Mouse (Mus musculus) testis, adult 2 months (tissue): ENCODE data around the gene Gmnc. TPM values are rescaled to one million over a fixed set of nuclear protein-coding genes. Genes with fewer than 3 reads are reported as not detected.
A peak's percentile ranks its signal among the peaks of the same experiment; 100 is the strongest.

ENCODE experiments used
- H3K27ac ChIP-seq: fragments of 200-500 bp; 2 replicates; pipeline ENCODE4 v1.5.1; 2012; ENCODE audit warnings: low read depth, low read length; ENCODE audit not compliant: control insufficient read depth, insufficient read depth
- H3K27me3 ChIP-seq: fragments of 200-500 bp; 2 replicates; pipeline ENCODE4 v1.6.1; 2012; ENCODE audit warnings: mild to moderate bottlenecking, low read length, moderate library complexity; ENCODE audit not compliant: control insufficient read depth, insufficient read depth
- H3K36me3 ChIP-seq: fragments of 200-500 bp; 2 replicates; pipeline ENCODE4 v1.6.1; 2012; ENCODE audit warnings: mild to moderate bottlenecking, low read length; ENCODE audit not compliant: control insufficient read depth, insufficient read depth
- H3K4me1 ChIP-seq: fragments of 200-500 bp; 2 replicates; pipeline ENCODE4 v1.6.1; 2012; ENCODE audit warnings: low read length; ENCODE audit not compliant: control insufficient read depth, insufficient read depth
- H3K4me3 ChIP-seq: fragments of 200-500 bp; 2 replicates; pipeline ENCODE4 v1.5.1; 2012; ENCODE audit warnings: low read depth, mild to moderate bottlenecking, low read length, moderate library complexity, mixed read lengths; ENCODE audit not compliant: control insufficient read depth
- CTCF ChIP-seq: fragments of 200-500 bp; IDR thresholded peaks from 2 replicates; pipeline ENCODE4 v1.5.1; 2012; ENCODE audit warnings: low read depth, mild to moderate bottlenecking, inconsistent platforms, low read length, moderate library complexity; ENCODE audit not compliant: control insufficient read depth, insufficient read depth, insufficient replicate concordance
- POLR2A ChIP-seq: fragments of 200-500 bp; IDR thresholded peaks from 2 replicates; pipeline ENCODE4 v1.6.1; 2012; ENCODE audit warnings: low read depth, mild to moderate bottlenecking, inconsistent platforms, low read length, moderate library complexity; ENCODE audit not compliant: control insufficient read depth
- polyA plus RNA-seq: library from polyadenylated mRNA; depleted of rRNA; stranded (reverse); fragments of >200 nt; gene quantifications from 2 replicates; pipeline ENCODE4 v1.2.3, GENCODE M21; 2012

Gmnc gene
- polyA plus RNA-seq, 1 experiment, result 0.30 TPM

DNA sequence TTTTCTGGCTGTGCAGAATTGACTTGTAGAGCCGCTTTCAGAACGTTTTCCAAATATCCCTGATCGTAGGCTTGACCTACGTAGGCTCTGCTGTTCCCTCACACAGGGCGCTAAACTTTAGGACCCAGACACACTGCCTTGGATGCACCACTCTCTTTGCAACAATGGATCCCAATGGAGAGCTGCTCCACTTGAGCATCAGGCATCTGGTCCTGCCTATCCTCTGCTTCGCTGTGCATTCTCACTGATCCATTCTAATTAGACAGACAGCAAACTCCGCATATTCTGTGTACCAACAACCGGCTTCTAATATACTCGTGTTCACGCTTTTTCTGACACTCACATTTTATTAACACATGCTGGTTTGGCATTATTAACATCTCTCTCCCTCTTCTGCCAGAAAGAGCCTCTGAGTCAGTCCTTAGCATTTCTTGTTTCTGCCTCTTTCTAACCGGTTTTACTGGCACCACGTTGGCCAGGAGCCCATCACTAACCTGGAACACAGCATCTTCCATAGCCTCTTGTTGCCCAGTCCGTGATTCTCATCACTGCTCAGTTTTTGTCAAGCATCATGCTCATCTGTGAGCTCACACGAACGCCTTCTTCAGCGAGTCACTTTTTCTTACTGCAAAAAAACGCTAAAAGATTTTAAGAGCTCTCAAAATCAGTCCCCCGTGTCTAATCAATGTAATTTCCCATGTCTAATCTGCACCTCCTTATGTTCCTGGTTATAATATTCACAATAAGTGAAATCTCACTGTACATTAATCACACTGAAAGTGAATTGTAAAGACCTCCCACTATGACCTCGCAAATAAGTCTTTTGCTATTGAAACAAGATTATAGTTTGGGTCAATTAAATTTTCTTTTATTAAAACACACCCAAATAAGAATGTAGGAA lies 1.8 kb downstream of the Gmnc start:
- Histone ChIP-seq H3K4me3 (no peak overlapping the region), H3K27me3 (no peaks in the 10 kb centered on the region), H3K36me3 (no peaks in the 10 kb centered on the region), H3K27ac (no peak overlapping the region), H3K4me1 (no peaks in the 10 kb centered on the region)
- TF ChIP-seq CTCF (no peak), POLR2A (no peak)

DNA sequence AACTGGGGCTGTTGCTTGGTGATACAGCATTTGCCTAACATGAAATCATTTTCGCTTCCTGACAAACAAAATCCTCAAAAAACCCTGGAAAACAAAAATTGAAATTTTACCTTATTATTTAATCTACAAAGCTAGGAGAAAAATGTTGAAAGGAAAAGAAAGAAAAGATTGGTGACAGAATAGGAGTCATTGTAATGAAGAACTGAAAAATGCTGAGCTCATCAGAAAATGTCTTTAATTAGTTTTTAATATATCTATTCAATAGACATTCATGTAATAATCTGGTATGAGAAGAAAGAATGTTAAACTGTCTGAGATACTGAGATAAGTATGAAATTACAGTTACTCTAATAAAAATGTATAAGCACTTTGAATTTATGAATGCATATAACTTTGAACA lies 3.3 kb downstream of the Gmnc start:
- no peaks in the 10 kb centered on the region for H3K4me1 ChIP-seq
- no peak overlapping the region for H3K4me3 ChIP-seq
- H3K27me3 ChIP-seq, result no peaks in the 10 kb centered on the region
- no peaks in the 10 kb centered on the region for H3K36me3 ChIP-seq
- TF ChIP-seq CTCF (no peak), POLR2A (no peak)
- H3K27ac ChIP-seq, result no peak overlapping the region

DNA sequence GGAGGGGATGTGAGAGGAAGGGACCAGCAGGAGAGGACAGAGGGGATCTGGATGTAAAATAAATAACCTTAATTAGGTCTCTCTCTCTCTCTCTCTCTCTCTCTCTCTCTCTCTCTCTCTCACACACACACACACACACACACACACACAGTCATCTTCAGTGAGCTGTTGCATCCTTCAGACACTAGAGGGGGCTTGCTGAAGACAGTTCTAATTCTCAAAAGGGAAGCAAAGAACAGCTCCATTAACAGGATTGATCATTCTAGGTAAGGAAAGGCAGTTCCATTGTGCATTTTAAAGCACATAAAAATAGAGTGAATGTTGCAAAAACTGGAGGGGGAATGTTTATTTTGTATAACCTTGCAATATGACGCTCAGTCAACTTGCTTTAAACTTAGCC lies 5.7 kb downstream of the Gmnc start:
- TF ChIP-seq POLR2A, result no peak
- TF ChIP-seq CTCF, result no peak
- H3K27me3 ChIP-seq, result no peaks in the 10 kb centered on the region
- no peak overlapping the region for H3K27ac ChIP-seq
- H3K4me3 ChIP-seq, result no peak overlapping the region
- H3K4me1 ChIP-seq, result no peaks in the 10 kb centered on the region
- H3K36me3 ChIP-seq, result no peaks in the 10 kb centered on the region

DNA sequence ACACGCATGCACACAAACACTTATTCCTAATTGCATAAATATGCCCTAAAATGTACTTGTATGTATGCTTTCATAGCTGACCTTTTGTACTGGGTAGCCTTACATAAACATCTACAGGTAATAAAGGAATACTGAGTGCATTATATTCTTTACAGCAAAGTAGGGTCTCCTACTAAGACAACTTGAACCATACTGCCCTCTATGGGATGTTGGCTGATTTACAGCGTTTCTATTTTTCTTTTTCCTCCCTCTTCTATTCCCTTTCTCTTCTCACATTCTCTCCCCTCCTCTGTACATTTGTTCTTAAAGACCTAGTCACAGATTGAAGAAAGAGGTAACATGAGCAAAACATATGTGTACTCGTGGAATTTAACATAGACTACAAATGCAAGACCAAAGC lies 9.3 kb downstream of the Gmnc start:
- Histone ChIP-seq H3K4me1 (no peaks in the 10 kb centered on the region), H3K27ac (no peak overlapping the region), H3K36me3 (no peaks in the 10 kb centered on the region), H3K27me3 (no peaks in the 10 kb centered on the region), H3K4me3 (no peak overlapping the region)
- TF ChIP-seq CTCF (no peak), POLR2A (no peak)

DNA sequence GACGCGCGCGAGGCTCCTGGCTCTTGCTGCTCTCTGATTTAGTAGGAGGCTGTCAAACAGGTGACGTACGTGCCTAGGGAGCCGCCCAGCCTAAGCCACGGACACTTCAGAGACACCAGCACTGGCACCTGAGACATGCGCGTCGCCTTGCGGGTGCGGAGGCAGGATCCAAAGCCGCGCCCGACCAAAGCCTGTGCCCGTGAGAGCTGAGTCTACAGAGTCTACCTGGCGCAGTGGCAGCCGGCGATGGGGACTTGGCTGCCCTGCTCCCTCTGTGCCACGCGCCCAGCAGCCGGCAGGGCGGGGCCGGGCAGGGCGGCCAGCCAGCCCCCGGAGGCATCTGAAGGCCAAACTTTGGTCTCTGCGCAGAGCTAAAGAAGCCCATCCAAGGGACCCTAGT lies 23.5 kb downstream of the Gmnc start:
- Histone ChIP-seq H3K36me3 (no peaks in the 10 kb centered on the region), H3K27ac (no peak overlapping the region), H3K27me3 (no peaks in the 10 kb centered on the region), H3K4me1 (peaks cover 6% of the 10 kb centered on the region), H3K4me3 (peak overlapping the region; percentile 6)
- no peak for TF ChIP-seq POLR2A
- TF ChIP-seq CTCF, result no peak

DNA sequence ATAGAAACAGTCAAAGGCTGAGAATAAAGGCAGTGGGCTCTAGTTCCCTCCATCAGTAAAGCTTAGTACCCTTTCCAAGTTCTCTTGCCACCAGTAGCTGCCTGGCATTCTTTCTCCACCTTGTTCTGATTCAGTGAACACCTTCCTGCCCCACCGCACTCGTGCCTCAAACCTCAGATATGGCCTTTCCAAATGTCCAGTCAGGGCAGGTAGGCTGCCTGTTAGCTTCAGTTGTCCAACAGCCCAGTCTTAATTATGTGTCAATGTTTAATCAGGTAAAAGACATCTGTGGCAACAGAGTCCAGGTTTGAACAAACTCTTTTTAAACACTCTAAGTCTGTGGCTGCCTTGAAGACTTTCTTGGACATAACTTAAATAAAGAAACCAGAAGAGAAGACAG lies 24.6 kb downstream of the Gmnc start:
- Histone ChIP-seq H3K4me1 (peaks cover 6% of the 10 kb centered on the region), H3K27ac (no peak overlapping the region), H3K27me3 (no peaks in the 10 kb centered on the region), H3K4me3 (no peak overlapping the region), H3K36me3 (no peaks in the 10 kb centered on the region)
- TF ChIP-seq POLR2A (no peak), CTCF (no peak)

DNA sequence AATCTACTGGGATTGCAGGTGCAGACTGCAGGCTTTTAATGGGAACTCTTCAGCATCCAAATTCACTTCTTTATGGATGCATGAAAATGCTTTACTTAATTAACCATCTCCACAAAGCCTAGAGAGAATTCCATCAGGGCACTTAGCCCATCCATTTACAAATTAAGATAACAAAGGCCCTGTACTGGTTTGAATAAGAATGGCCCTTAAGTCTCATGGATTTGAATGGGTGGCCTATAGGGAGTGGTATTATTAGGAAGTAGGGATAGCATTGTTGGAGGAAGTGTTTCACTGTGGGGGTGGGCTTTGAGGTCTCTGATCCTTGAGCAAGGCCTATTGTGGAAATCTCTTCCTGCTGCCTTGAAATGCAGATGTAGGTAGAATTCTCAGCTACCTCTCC lies 29.5 kb downstream of the Gmnc start:
- TF ChIP-seq CTCF, result no peak
- TF ChIP-seq POLR2A, result no peak
- Histone ChIP-seq H3K4me3 (no peak overlapping the region), H3K36me3 (no peaks in the 10 kb centered on the region), H3K27ac (no peak overlapping the region), H3K4me1 (no peaks in the 10 kb centered on the region), H3K27me3 (no peaks in the 10 kb centered on the region)

DNA sequence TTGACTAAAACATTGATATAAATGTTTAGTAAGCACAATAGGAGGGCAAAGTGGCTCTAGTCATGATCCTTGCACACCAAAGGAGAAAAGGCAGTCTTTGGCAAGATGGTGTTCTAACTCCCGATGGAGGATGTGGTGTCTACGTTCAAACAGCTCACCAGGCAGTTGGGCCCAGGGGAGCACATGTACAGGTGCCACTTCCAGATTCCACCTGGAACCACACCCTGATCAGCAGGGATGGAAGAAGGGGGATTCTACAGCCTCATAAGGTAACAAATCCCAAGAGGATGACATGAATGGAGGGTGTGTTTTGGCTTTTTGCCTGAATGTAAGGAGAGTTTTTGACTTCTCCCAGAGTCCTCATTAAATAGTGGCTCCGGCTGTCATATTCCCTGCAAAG lies 39.9 kb downstream of the Gmnc start:
- H3K4me1 ChIP-seq, result peaks cover 3% of the 10 kb centered on the region; the same call in 1 of the 2 replicates
- H3K27ac ChIP-seq, result no peak overlapping the region
- no peaks in the 10 kb centered on the region for H3K27me3 ChIP-seq
- no peak for TF ChIP-seq CTCF
- TF ChIP-seq POLR2A, result no peak
- no peaks in the 10 kb centered on the region for H3K36me3 ChIP-seq
- no peak overlapping the region for H3K4me3 ChIP-seq
